Mouse (Mus musculus): ENCODE measurements around the gene Pde6h. TPM values are rescaled to one million over a fixed set of nuclear protein-coding genes. Genes with fewer than 3 reads are reported as not detected.
"Not testable (repeated sequence)": the region's sequence is repeated elsewhere in the genome, so short reads cannot be mapped to it uniquely, and the experiment has no call there.

The Pde6h gene
- not detected in 2 replicates for polyA plus RNA-seq (2014; fragmentation: Nextera tagmentation; extraction: Ambion mirVana)

DNA sequence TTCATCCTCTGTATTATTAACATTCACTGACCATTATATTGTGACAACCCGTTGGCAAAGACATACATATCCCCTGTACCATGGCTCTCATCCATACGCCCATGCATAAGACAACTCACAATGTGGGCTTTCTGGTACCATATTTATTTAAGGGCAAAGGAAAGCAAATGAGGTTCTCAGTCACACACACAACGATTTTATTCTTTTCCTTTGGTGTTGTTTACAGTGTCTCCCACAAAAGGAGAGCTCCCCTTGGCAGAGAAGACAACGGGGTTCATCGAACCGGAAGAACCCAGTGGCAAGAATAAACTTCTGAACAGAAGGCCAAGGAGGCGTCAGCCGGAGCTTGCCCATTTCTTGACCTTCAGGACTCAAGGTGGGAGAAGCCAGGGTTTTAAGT, at the start of gene Pde6h:
Gene Pde6h, plus strand, starts transcription at position 301 of the 400 bp plus-strand sequence.
- Histone ChIP-seq H3K27me3 (replicated peaks; ENCODE audit: control insufficient read depth, insufficient read depth, low read length) (no peaks in the 10 kb centered on the region), H3K4me3 (ENCODE audit: low read depth, low read length) (no peak within 1 kb of the TSS), H3K27ac (ENCODE audit: low read depth, low read length) (no peak within 1 kb of the TSS), H3K4me2 (ENCODE audit: low read length) (no peak within 1 kb of the TSS), H3K9me3 (replicated peaks; ENCODE audit: control insufficient read depth, low read length) (no peaks in the 10 kb centered on the region), H3K4me1 (ENCODE audit: control insufficient read depth, insufficient read depth, low read length) (no peaks in the 10 kb centered on the region), H3K36me3 (ENCODE audit: control insufficient read depth, insufficient read depth, low read length) (no peaks in the 10 kb centered on the region), H3K9ac (ENCODE audit: low read length) (no peak within 1 kb of the TSS)
- ATAC-seq (no peak), DNase-seq (ENCODE audit: low spot score) (no peak)
- WGBS, result 89% methylated on average over 8 of the region's 8 CpGs

DNA sequence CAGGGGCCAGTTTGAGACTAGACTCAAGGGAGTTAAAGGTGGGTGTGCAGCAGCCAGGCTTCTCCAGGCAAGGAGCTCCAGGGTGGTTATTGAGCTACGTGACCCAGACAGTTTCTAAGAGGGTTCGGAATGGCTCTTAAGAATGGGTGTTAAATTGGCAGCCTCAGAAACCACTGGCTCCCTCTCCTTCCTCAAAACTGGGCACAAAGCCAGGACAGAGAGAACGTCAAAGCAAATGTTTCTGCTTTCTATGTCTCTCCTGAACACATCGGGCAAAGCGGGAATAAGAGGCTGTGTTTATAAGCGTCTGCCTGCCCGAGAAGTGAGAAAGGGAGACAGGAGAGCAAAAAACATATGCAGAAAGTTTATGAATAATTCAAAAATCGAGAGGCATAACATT, 49.0 kb upstream of the Pde6h start:
- DNase-seq (ENCODE audit: low spot score) (peak; percentile 71), ATAC-seq (peak; percentile 48; the same call in 1 of the 2 replicates)
- Histone ChIP-seq H3K27me3 (replicated peaks; ENCODE audit: control insufficient read depth, insufficient read depth, low read length) (no peaks in the 10 kb centered on the region), H3K4me2 (ENCODE audit: low read length) (no peak overlapping the region), H3K27ac (ENCODE audit: low read depth, low read length) (no peak overlapping the region), H3K4me3 (ENCODE audit: low read depth, low read length) (no peak overlapping the region), H3K36me3 (ENCODE audit: control insufficient read depth, insufficient read depth, low read length) (no peaks in the 10 kb centered on the region), H3K9me3 (replicated peaks; ENCODE audit: control insufficient read depth, low read length) (no peaks in the 10 kb centered on the region), H3K9ac (ENCODE audit: low read length) (no peak overlapping the region), H3K4me1 (ENCODE audit: control insufficient read depth, insufficient read depth, low read length) (peaks cover 7% of the 10 kb centered on the region; the same call in 1 of the 2 replicates)
- 18% methylated on average over 8 of the region's 8 CpGs for WGBS

DNA sequence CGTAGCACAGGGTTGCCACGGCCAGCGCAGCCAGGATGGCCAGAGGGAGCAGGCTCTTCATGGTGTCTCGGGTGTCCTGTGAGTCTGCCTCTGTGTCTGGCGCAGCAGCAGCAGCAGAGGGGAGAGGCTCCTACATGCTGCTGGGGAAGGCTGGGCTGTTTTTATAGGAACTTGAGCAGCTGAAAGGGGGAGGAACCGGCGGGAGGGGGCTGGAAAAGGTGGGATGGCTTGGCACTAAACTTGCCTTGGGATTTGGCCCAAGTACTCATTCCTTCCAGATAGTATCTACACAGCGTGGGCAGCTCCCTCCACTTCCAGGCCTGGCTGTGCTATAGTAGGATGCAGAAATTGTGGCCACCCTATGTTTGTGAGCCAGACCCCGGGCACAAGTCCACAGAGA, 48.0 kb upstream of the Pde6h start, which contains the start of gene Mgp:
Gene Mgp, minus strand, starts transcription at position 154 of the 400 bp plus-strand sequence.
- DNase-seq (ENCODE audit: low spot score) (no peak), ATAC-seq (no peak)
- Histone ChIP-seq H3K4me2 (ENCODE audit: low read length) (no peak within 1 kb of the TSS), H3K27me3 (replicated peaks; ENCODE audit: control insufficient read depth, insufficient read depth, low read length) (no peaks in the 10 kb centered on the region), H3K36me3 (ENCODE audit: control insufficient read depth, insufficient read depth, low read length) (no peaks in the 10 kb centered on the region), H3K4me3 (ENCODE audit: low read depth, low read length) (no peak within 1 kb of the TSS), H3K27ac (ENCODE audit: low read depth, low read length) (no peak within 1 kb of the TSS), H3K9ac (ENCODE audit: low read length) (no peak within 1 kb of the TSS), H3K9me3 (replicated peaks; ENCODE audit: control insufficient read depth, low read length) (no peaks in the 10 kb centered on the region), H3K4me1 (ENCODE audit: control insufficient read depth, insufficient read depth, low read length) (peaks cover 7% of the 10 kb centered on the region; the same call in 1 of the 2 replicates)
- WGBS, result 65% methylated on average over 9 of the region's 9 CpGs

DNA sequence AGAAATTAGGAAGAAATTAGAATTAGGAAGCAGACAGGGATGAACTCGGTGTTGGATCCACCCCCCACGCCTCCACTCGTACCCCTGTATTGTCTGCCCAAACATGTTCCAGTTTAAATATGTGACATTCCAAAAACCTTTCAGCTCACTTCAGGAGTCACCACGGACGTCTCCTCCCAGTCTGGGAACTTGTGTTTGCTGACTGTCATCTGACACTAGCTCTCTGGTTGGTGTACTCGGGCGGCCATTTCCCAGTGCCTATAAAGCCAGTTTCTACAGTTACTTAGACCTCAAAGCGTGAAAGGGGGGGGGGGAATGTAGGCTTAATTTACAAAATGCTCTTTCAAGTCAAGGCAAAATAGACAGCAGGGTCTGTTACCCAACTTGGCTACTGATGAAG, 42.0 kb upstream of the Pde6h start:
- no peak for ATAC-seq
- no peak overlapping the region for H3K27ac ChIP-seq (ENCODE audit: low read depth, low read length)
- no peak overlapping the region for H3K4me3 ChIP-seq (ENCODE audit: low read depth, low read length)
- WGBS, result 84% methylated on average over 8 of the region's 8 CpGs
- no peak for DNase-seq (ENCODE audit: low spot score)
- no peak overlapping the region for H3K9ac ChIP-seq (ENCODE audit: low read length)
- no peaks in the 10 kb centered on the region for H3K9me3 ChIP-seq (replicated peaks; ENCODE audit: control insufficient read depth, low read length)
- H3K4me1 ChIP-seq (ENCODE audit: control insufficient read depth, insufficient read depth, low read length), result no peaks in the 10 kb centered on the region
- no peak overlapping the region for H3K4me2 ChIP-seq (ENCODE audit: low read length)
- H3K36me3 ChIP-seq (ENCODE audit: control insufficient read depth, insufficient read depth, low read length), result no peaks in the 10 kb centered on the region
- H3K27me3 ChIP-seq (replicated peaks; ENCODE audit: control insufficient read depth, insufficient read depth, low read length), result no peaks in the 10 kb centered on the region

DNA sequence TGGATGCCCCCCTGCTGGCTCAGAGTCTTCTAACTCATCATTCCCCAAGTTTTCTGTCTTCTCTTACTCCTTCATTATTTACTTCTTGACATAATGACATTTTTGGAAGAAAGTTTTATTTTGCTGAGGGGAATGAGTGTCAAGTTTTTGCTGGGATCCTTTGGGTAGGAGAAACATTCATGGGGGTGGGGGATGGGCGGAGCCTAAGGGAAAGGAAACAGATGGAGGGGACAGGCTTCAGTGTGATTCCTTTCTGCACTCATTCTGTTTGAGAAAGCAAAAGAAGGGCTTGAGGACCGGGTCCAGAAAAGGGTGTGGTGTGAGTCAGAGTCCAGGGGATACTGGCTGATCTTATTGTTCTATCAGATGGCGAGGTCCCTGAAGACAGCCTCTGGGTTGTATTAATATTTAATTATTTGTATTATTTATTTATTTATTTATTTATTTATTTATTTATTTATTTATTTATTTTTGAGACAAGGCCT, 40.2 kb upstream of the Pde6h start:
- WGBS, result 87% methylated on average over 3 of the region's 3 CpGs
- Histone ChIP-seq H3K36me3 (ENCODE audit: control insufficient read depth, insufficient read depth, low read length) (no peaks in the 10 kb centered on the region), H3K4me3 (ENCODE audit: low read depth, low read length) (no peak overlapping the region), H3K4me1 (ENCODE audit: control insufficient read depth, insufficient read depth, low read length) (no peaks in the 10 kb centered on the region), H3K27ac (ENCODE audit: low read depth, low read length) (no peak overlapping the region), H3K9ac (ENCODE audit: low read length) (no peak overlapping the region), H3K4me2 (ENCODE audit: low read length) (no peak overlapping the region), H3K27me3 (replicated peaks; ENCODE audit: control insufficient read depth, insufficient read depth, low read length) (no peaks in the 10 kb centered on the region), H3K9me3 (replicated peaks; ENCODE audit: control insufficient read depth, low read length) (no peaks in the 10 kb centered on the region)
- no peak for ATAC-seq
- no peak for DNase-seq (ENCODE audit: low spot score)

DNA sequence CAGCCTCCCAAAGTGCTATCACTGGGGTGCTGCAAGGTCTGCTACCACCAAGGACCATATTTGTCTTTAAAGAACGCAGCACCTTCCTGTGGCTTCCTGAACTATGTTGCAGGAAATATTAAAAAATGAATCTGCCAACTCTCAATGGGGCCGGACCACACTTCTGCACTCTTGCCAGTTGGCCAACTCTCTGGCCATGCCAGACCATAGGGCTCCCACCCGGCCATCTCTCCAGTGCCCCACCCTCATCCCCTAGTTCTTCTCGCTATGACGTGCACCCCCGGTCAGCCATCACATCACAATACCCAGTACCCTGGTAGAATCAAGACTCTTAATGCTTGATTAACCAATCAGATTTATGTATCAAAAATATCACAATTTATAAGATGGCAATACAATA, 39.7 kb upstream of the Pde6h start:
- no peak for ATAC-seq
- WGBS, result 91% methylated on average over 6 of the region's 6 CpGs

DNA sequence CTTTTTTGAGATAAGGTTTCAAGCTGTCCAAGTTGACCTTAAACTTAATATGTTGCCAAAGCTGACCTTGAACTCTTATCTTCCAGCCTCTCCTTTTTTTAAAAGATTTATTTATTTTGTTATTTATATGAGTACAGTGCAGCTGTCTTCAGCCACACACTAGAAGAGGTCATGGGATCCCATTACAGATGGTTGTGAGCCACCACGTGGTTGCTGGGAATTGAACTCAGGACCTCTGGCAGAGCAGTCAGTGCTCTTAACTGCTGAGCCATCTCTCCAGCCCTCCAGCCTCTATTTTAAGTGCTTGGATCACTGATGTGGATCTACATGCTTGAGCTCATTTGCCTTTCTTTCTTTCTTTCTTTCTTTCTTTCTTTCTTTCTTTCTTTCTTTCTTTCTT, 38.9 kb upstream of the Pde6h start:
- 50% methylated on average over 1 of the region's 1 CpGs for WGBS
- H3K9me3 ChIP-seq (replicated peaks; ENCODE audit: control insufficient read depth, low read length); H3K4me3 ChIP-seq (ENCODE audit: low read depth, low read length); ATAC-seq; H3K9ac ChIP-seq (ENCODE audit: low read length); H3K4me1 ChIP-seq (ENCODE audit: control insufficient read depth, insufficient read depth, low read length); H3K27ac ChIP-seq (ENCODE audit: low read depth, low read length); H3K36me3 ChIP-seq (ENCODE audit: control insufficient read depth, insufficient read depth, low read length); H3K27me3 ChIP-seq (replicated peaks; ENCODE audit: control insufficient read depth, insufficient read depth, low read length); H3K4me2 ChIP-seq (ENCODE audit: low read length); DNase-seq (ENCODE audit: low spot score): not testable (repeated sequence)

More for the DNA sequence above, 39.7 kb upstream of the Pde6h start:
- H3K9ac ChIP-seq (ENCODE audit: low read length), result no peak overlapping the region
- no peak overlapping the region for H3K27ac ChIP-seq (ENCODE audit: low read depth, low read length)
- H3K36me3 ChIP-seq (ENCODE audit: control insufficient read depth, insufficient read depth, low read length), result no peaks in the 10 kb centered on the region
- H3K27me3 ChIP-seq (replicated peaks; ENCODE audit: control insufficient read depth, insufficient read depth, low read length), result no peaks in the 10 kb centered on the region
- no peak overlapping the region for H3K4me2 ChIP-seq (ENCODE audit: low read length)
- no peak overlapping the region for H3K4me3 ChIP-seq (ENCODE audit: low read depth, low read length)
- DNase-seq (ENCODE audit: low spot score), result no peak
- no peaks in the 10 kb centered on the region for H3K9me3 ChIP-seq (replicated peaks; ENCODE audit: control insufficient read depth, low read length)
- H3K4me1 ChIP-seq (ENCODE audit: control insufficient read depth, insufficient read depth, low read length), result no peaks in the 10 kb centered on the region

DNA sequence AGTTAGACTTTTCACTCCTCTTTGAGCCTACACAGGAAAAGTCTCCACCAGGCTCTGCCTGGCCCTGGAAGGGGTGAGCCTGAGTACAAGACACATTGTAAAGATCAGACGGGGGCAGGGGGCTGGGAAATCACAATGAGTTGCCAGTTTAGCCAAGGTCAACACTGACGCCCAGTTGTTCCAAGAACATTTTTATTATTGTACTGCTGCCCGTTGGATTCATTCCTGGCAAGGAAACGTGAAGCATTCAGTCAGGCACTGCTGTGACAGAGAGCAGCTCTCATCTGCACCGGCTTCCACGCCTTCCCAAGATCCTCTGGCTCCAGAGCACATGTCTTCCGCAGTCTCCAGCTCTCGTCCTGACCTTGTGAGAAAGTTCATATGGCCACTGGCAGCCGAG, 35.8 kb upstream of the Pde6h start:
- DNase-seq (ENCODE audit: low spot score) (no peak), ATAC-seq (no peak)
- H3K27me3 ChIP-seq (replicated peaks; ENCODE audit: control insufficient read depth, insufficient read depth, low read length), result no peaks in the 10 kb centered on the region
- H3K4me3 ChIP-seq (ENCODE audit: low read depth, low read length), result no peak overlapping the region
- 81% methylated on average over 9 of the region's 9 CpGs for WGBS
- H3K36me3 ChIP-seq (ENCODE audit: control insufficient read depth, insufficient read depth, low read length), result no peaks in the 10 kb centered on the region
- H3K4me1 ChIP-seq (ENCODE audit: control insufficient read depth, insufficient read depth, low read length), result no peaks in the 10 kb centered on the region
- H3K4me2 ChIP-seq (ENCODE audit: low read length), result no peak overlapping the region
- no peaks in the 10 kb centered on the region for H3K9me3 ChIP-seq (replicated peaks; ENCODE audit: control insufficient read depth, low read length)
- no peak overlapping the region for H3K9ac ChIP-seq (ENCODE audit: low read length)
- H3K27ac ChIP-seq (ENCODE audit: low read depth, low read length), result no peak overlapping the region

DNA sequence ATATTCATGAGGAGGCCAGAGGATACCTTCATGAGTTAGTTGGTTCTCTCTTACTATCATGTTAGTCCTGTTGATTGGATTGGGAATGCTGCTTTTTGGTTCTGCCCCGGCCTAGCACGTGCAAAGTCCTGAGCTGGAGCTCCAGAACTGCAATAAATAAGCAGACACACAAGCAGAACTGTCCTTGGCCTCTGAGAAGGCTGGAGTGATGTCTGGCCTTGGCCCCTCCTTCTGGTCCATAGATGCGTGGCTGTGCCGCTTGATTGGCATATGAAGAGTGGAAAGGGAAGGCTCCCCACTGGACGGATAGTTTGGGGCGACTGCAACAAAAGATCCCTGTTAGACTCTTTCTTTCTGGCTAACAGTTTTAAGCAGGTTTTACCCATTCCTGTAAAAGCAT, 34.6 kb upstream of the Pde6h start:
- ATAC-seq (no peak), DNase-seq (ENCODE audit: low spot score) (no peak)
- 87% methylated on average over 6 of the region's 6 CpGs for WGBS
- H3K4me2 ChIP-seq (ENCODE audit: low read length), result no peak overlapping the region
- H3K4me1 ChIP-seq (ENCODE audit: control insufficient read depth, insufficient read depth, low read length), result no peaks in the 10 kb centered on the region
- H3K9me3 ChIP-seq (replicated peaks; ENCODE audit: control insufficient read depth, low read length), result no peaks in the 10 kb centered on the region
- no peak overlapping the region for H3K9ac ChIP-seq (ENCODE audit: low read length)
- no peak overlapping the region for H3K4me3 ChIP-seq (ENCODE audit: low read depth, low read length)
- H3K27ac ChIP-seq (ENCODE audit: low read depth, low read length), result no peak overlapping the region
- no peaks in the 10 kb centered on the region for H3K36me3 ChIP-seq (ENCODE audit: control insufficient read depth, insufficient read depth, low read length)
- no peaks in the 10 kb centered on the region for H3K27me3 ChIP-seq (replicated peaks; ENCODE audit: control insufficient read depth, insufficient read depth, low read length)

Measured in forebrain, embryonic 14.5 days (tissue).